In the genomic region with DNA sequence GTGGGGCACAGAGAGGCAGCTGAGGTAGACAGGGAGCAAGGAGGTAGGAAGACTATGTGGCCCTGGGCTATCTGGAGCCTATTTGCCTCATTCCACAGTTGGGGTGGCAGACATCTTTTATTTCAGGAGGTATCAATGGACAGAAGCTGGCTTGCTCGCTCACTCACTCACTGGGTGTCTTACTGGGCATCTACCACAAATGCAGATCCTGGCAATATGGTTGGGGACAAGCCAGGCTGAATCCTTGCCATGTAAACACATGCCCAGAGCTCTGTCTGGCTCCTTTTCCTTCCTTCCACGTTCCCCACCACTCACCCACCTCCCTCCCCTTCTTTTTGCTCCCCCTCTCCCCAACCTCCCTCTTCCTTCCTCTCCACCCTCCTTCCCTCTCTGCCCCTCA, we compare ENCODE assay signal across 22 mouse cellular contexts. TPM values are rescaled to one million over a fixed set of nuclear protein-coding genes. Genes with fewer than 3 reads are reported as not detected.
DNase-seq lines count a peak whose midpoint lies in the region; ATAC-seq lines count a peak whose summit lies in the region.
"Had no signal": no experiment of that assay in that cellular context is flagged by ENCODE, and none has a peak within 500 bp of the region (broad histone marks: within the 10 kb centered on the region; RNA-seq: fewer than 3 reads in every experiment).

No protein-coding gene starts in this region.

- no peaks in the 10 kb centered on the region for H3K9me3 ChIP-seq in hindbrain, embryonic 16.5 days (ENCODE audit: control insufficient read depth, low read length)
- H3K9me3 ChIP-seq in hindbrain, embryonic 13.5 days: no peaks in the 10 kb centered on the region
- H3K9me3 ChIP-seq in forebrain, embryonic 16.5 days (ENCODE audit: control insufficient read depth, low read length): no peaks in the 10 kb centered on the region
- H3K9me3 ChIP-seq: limb, embryonic 10.5 days; midbrain, embryonic 13.5 days; neural tube, embryonic 15.5 days had no signal

- H3K27me3 ChIP-seq in hindbrain, embryonic 16.5 days (replicated peaks; ENCODE audit: control insufficient read depth, insufficient read depth, low read length): no peaks in the 10 kb centered on the region; the same call in 1 of the 2 replicates
- H3K27me3 ChIP-seq in hindbrain, embryonic 13.5 days: peaks cover 19% of the 10 kb centered on the region
- H3K27me3 ChIP-seq in forebrain, embryonic 16.5 days (replicated peaks; ENCODE audit: control insufficient read depth, insufficient read depth, low read length): no peaks in the 10 kb centered on the region

- H3K9ac ChIP-seq in hindbrain, embryonic 16.5 days (ENCODE audit: low read depth, low read length): no peak overlapping the region
- H3K9ac ChIP-seq in hindbrain, embryonic 13.5 days: no peak overlapping the region
- no peak overlapping the region for H3K9ac ChIP-seq in forebrain, embryonic 16.5 days (replicated peaks; ENCODE audit: low read depth, low read length)
- H3K9ac ChIP-seq: liver, postnatal 0 days; midbrain, embryonic 13.5 days; neural tube, embryonic 15.5 days had no signal

- no peak overlapping the region for H3K27ac ChIP-seq in hindbrain, embryonic 16.5 days (ENCODE audit: low read depth, low read length)
- H3K27ac ChIP-seq in hindbrain, embryonic 13.5 days: no peak overlapping the region
- H3K27ac ChIP-seq in forebrain, embryonic 16.5 days (ENCODE audit: low read length): no peak overlapping the region
- H3K27ac ChIP-seq: kidney, postnatal 0 days; layer of hippocampus, adult 2 months; limb, embryonic 10.5 days; midbrain, embryonic 13.5 days; neural tube, embryonic 15.5 days; stomach, postnatal 0 days had no signal

- H3K36me3 ChIP-seq in hindbrain, embryonic 16.5 days (ENCODE audit: control insufficient read depth, insufficient read depth, low read length): no peaks in the 10 kb centered on the region
- H3K36me3 ChIP-seq in hindbrain, embryonic 13.5 days: no peaks in the 10 kb centered on the region
- no peaks in the 10 kb centered on the region for H3K36me3 ChIP-seq in forebrain, embryonic 16.5 days (ENCODE audit: control insufficient read depth, insufficient read depth)
- H3K36me3 ChIP-seq: limb, embryonic 10.5 days; midbrain, embryonic 13.5 days; neural tube, embryonic 15.5 days had no signal

- 64% methylated on average over 2 of the region's 2 CpGs for WGBS in hindbrain, embryonic 16.5 days
- 69% methylated on average over 2 of the region's 2 CpGs for WGBS in hindbrain, embryonic 13.5 days
- 36% methylated on average over 2 of the region's 2 CpGs for WGBS in forebrain, embryonic 16.5 days

- peak; percentile 81 for DNase-seq in cerebellum, adult 9-10 months
- DNase-seq in neural tube, embryonic 10.5 days (ENCODE audit: extremely low spot score, low spot score): no peak
- DNase-seq: adrenal gland, postnatal 36 days; B cell, adult 2 months; heart, postnatal 10 days; kidney, adult 18-20 months; liver, postnatal 0 days; lung, postnatal 10 days; right cerebral cortex, postnatal 14 days had no signal

- peaks cover 9% of the 10 kb centered on the region for H3K4me1 ChIP-seq in hindbrain, embryonic 16.5 days (ENCODE audit: control insufficient read depth, insufficient read depth, low read depth, low read length)
- H3K4me1 ChIP-seq in hindbrain, embryonic 13.5 days (replicated peaks): peaks cover 32% of the 10 kb centered on the region
- H3K4me1 ChIP-seq in forebrain, embryonic 16.5 days (replicated peaks; ENCODE audit: control insufficient read depth, insufficient read depth, low read length): peaks cover 12% of the 10 kb centered on the region; the same call in 1 of the 2 replicates

- no peak overlapping the region for H3K4me3 ChIP-seq in hindbrain, embryonic 16.5 days (ENCODE audit: low read length)
- H3K4me3 ChIP-seq in hindbrain, embryonic 13.5 days: no peak overlapping the region
- H3K4me3 ChIP-seq in forebrain, embryonic 16.5 days (replicated peaks; ENCODE audit: low read length): no peak overlapping the region
- H3K4me3 ChIP-seq: layer of hippocampus, adult 2 months; limb, embryonic 10.5 days; midbrain, embryonic 13.5 days; neural tube, embryonic 15.5 days had no signal

- H3K4me2 ChIP-seq in hindbrain, embryonic 16.5 days (ENCODE audit: low read length): no peak overlapping the region
- no peak overlapping the region for H3K4me2 ChIP-seq in hindbrain, embryonic 13.5 days
- no peak overlapping the region for H3K4me2 ChIP-seq in forebrain, embryonic 16.5 days (ENCODE audit: low read length)
- H3K4me2 ChIP-seq: heart, embryonic 11.5 days; midbrain, embryonic 13.5 days; neural tube, embryonic 15.5 days had no signal

- 0 out of 2 replicates have a peak, but pooled peaks have one; percentile 13 for ATAC-seq in hindbrain, embryonic 16.5 days
- ATAC-seq in hindbrain, embryonic 13.5 days (ENCODE audit: low FRiP score): no peak
- peak; percentile 79 for ATAC-seq in cerebellum, adult (ENCODE audit: insufficient number of reproducible peaks, low FRiP score, low TSS enrichment)
- peak; percentile 68 for ATAC-seq in forebrain, embryonic 16.5 days
- ATAC-seq in megakaryocyte-erythroid progenitor cell, adult 5-6 weeks (replicated peaks; ENCODE audit: low FRiP score, low TSS enrichment, poor library complexity, severe bottlenecking): no peak
- ATAC-seq: midbrain, embryonic 13.5 days had no signal

RNA-seq across cellular contexts. Expression of gene Cox4i2, which starts 3.5 kb away (rescaled TPM):
- 6.7 and 7.0 TPM in 2 replicates for polyA plus RNA-seq in hindbrain, embryonic 16.5 days (2015; fragmentation: Nextera tagmentation; extraction: Ambion mirVana)
- polyA plus RNA-seq in hindbrain, embryonic 13.5 days (2015; fragmentation: Nextera tagmentation; extraction: Ambion mirVana): 4.6 and 5.4 TPM in 2 replicates
- 4.7 and 6.0 TPM in 2 replicates for polyA plus RNA-seq in forebrain, embryonic 16.5 days (2015; fragmentation: Nextera tagmentation; extraction: Ambion mirVana)
- total RNA-seq in megakaryocyte-erythroid progenitor cell, adult 5-6 weeks (2014; fragmentation: Nextera tagmentation): not detected in 2 replicates
- total RNA-seq in megakaryocyte-erythroid progenitor cell, adult 5-6 weeks (2017): not detected in 2 replicates
- total RNA-seq: liver, adult 2 months had no signal

RNA-seq across cellular contexts. Expression of gene Id1, which starts 21.4 kb away (rescaled TPM):
- polyA plus RNA-seq in hindbrain, embryonic 16.5 days (2015; fragmentation: Nextera tagmentation; extraction: Ambion mirVana): 56.8 and 68.4 TPM in 2 replicates
- polyA plus RNA-seq in hindbrain, embryonic 13.5 days (2015; fragmentation: Nextera tagmentation; extraction: Ambion mirVana): 68.7 and 87.0 TPM in 2 replicates
- 22.3 and 26.0 TPM in 2 replicates for polyA plus RNA-seq in forebrain, embryonic 16.5 days (2015; fragmentation: Nextera tagmentation; extraction: Ambion mirVana)
- not detected in 2 replicates for total RNA-seq in megakaryocyte-erythroid progenitor cell, adult 5-6 weeks (2014; fragmentation: Nextera tagmentation)
- not detected in 2 replicates for total RNA-seq in megakaryocyte-erythroid progenitor cell, adult 5-6 weeks (2017)

Comparison
In these comparisons a context has a peak if more than half of its experiments do, and no peak if none do; other contexts are left out.
1. ATAC-seq: peak in hindbrain, embryonic 16.5 days (single experiment), cerebellum, adult (single experiment) and forebrain, embryonic 16.5 days (single experiment); none in hindbrain, embryonic 13.5 days (single experiment) and megakaryocyte-erythroid progenitor cell, adult 5-6 weeks (single experiment).